Mouse (Mus musculus) embryo, embryonic 10 days (tissue): ENCODE measurements at regions not wholly inside any gene's neighbourhood (a gene's known extent, or its start where the extent isn't known, plus 50 kb on each side); places are given as distances from the start of the nearest gene placed in this dataset.
A peak's percentile ranks its signal among the peaks of the same experiment; 100 is the strongest.

Experiments
- DNase-seq: peaks from one replicate; pipeline ENCODE4 v3.0.0-alpha.2; 2015; ENCODE audit warnings: low spot score

DNA sequence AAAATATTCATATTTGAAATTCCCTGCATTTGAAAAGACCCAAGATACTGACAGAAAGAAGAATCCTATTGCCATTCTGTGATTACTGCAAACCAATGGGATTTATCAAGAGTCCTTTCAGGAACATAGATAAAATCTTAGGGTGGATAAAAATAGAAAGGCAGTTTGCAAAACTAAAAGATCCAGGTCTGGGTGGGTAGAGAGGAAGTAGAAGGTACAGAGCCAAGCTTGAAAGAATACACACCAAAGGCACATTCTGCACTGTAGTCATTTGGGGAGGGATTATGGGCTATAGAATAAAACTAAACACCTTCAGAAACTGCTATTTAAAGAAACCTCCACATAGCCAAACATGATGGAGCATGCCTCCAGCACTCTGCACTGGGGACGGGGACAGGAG, 288.5 kb upstream of the 4930412O13Rik start:
- DNase-seq, result no peak

DNA sequence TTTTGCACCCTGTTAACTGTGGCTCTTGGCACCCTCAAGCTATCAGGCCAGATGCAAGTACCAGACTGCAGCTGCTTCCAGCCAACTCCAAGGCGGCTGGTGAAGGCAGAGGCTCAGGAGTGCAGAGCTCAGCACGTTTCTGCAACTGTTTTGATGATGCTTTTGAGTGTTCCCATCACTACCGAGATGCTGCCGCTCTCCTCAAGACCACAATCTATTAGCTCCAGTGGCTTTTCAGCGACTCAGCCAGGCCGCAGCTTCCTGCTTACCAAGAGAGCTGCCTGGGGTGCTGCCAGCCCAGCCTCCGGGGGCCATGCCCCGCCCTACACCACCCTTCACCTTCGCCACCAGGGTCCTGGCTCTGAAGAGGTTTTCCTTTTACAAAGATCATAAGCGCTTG, 287.1 kb upstream of the 4930412O13Rik start:
- DNase-seq, result no peak

DNA sequence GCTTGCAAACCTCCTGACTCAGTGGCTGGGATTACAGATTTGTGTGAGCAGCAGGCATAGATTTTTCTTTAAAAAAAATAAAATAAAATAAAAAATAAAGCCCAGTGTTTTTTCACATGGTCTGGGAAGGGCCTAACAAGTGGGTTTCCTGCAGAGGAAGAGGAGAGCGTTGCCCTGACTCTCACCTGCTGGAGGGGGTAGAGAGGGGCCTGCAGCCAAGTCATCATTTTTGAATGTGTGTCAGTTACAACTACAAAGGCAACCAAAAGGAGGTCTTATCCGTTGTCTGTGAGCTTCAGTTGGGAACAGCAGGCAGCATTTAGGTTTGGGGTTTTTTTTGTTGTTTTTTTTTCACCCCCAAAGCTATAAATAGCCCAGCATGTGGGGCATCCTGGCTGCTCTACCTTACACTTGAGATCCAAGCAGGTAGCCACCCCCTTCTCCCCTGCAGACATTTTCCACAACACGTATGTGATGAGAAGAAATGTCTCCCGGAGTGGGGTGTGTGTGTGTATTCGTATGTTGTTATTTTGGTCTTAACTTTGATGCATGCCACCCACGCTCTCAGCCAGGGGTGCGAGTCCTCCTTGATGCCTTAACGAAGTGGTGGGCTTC, 285.7 kb upstream of the 4930412O13Rik start:
- no peak for DNase-seq

DNA sequence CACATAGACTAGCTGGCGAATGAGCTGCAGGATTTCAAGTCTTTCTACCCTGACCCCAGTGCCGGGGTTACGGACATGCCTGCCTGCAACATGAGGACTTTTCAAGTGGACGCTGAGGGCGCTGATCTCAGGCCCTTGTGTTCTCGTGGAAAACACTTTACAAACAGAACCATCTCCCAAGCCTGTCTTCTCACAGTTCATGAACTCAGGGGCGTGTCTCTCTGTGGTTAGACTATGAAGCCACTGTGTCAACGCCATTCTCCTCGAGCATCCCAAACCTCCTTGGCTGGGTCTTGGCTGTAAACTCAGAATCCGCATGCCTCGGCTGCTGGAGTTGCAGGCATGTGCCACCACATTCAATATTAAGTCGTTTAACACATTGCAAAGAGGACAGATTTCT, 284.9 kb upstream of the 4930412O13Rik start:
- DNase-seq, result no peak

DNA sequence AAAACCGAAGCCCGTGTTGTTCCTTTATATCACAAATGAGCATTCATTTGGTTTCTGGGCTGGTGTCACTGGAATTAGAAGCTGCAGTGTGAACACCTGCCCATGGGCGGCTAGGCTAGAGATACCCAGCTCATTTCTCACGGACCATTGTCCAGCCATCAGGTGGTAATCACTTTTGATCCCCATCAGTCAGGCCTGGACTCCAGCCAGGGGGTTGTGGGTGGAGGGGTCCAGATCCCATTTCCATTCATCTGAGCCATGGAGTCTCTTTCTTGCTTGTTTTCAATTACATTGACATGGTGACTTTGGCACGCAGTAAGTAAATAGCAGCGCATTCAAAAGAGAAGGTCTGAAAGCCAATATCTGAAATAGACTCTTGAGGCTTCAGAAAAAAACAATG, 276.1 kb upstream of the 4930412O13Rik start:
- DNase-seq, result no peak

DNA sequence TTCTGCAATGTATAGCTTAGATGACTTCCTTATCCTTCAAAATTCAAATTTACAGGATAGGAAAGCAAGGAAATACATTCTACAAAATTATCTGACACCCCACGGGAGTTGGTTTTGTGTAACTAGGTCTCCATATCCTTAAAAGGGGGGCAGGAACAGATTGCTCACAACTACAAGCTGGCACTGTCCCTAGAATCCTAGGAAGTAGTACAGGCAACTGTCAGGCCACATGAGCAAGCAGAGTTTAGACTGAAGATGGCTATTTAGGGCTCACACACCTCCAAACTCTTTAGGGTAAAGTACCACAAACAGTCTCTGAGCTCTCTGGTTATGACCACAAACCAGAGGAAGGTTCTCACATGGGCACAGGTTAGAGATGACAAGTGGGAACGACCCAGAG, 273.5 kb upstream of the 4930412O13Rik start:
- DNase-seq, result no peak

DNA sequence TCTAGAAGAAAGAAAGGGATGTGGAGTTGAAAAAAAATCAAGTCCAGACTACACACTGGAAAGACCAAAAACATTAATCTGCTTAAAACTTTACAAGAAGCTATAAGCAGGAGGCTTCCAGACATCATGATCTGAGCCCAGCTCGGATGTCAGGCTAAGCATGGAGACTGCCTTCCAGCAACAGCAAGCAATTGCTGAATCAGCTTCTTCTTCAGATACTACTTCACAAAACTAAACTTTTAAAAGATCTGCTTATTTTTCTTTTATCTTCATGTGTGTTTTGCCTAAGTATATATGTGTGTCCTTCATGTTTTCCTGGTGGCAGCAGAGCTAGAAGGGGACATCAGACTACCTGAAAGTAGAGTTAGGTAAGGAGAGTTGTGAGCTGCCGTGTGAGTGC, 266.6 kb upstream of the 4930412O13Rik start:
- no peak for DNase-seq

DNA sequence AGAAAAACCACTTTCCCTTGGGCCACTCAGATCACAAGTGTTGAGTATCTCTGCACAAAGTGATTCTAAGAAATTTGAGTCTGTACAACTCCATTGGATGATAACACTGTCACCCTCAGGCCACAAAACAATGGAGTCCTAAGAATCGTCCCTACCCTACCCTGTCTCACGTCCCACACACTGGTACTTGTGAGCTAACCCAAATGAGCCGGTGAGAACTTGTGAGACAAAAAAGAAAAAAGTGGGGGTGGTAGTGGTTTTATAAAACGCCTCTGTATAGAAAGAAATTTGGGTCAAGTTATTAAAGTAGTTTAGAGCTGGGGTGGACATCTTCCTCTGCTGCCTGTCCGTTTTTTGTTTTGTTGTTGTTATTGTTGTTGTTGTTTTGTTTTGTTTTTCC, 264.8 kb upstream of the 4930412O13Rik start:
- DNase-seq, result no peak

DNA sequence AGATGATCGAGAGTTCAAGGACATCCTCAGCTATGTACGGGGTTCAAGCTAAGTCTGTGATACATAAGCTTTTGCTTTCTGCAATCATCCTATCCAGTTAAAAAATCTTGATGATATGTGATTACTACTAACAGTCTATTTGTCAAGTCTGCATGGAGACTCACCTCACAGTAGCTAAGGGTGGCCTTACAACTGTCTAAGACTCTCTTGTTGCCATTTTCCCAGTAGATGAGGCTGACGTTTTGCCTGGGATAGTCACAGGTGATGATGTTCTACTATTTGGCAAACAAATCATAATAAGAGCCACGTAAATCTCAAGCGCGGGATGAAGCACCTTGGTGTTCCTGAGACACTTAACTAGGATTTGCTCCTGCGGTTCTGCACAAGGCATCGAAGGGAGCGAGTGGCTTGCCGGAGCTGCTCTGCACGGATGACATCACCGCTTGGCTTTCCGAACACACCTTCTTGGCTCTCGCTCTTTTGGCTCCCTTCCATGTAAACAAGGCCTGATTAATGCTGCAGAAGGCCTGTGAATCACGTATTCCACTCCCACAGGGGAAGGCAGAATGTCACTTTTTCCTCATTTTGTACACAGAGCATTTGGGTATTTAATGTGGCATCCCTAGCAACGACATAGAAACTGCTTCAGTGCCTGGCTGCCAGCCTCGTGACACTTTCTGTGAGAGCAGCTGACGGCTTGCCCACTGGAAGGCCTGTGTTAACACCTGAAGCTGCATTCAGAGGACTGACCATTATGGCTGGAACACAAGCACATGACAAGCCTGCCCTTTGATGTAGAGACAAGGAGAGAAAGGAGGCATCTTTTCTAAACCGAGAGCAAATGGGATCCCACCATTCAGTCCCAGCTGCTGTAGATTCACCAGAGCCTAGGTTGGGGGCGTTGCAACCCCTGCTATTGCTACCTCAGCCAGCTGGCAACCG, 260.5 kb upstream of the 4930412O13Rik start:
- no peak for DNase-seq

DNA sequence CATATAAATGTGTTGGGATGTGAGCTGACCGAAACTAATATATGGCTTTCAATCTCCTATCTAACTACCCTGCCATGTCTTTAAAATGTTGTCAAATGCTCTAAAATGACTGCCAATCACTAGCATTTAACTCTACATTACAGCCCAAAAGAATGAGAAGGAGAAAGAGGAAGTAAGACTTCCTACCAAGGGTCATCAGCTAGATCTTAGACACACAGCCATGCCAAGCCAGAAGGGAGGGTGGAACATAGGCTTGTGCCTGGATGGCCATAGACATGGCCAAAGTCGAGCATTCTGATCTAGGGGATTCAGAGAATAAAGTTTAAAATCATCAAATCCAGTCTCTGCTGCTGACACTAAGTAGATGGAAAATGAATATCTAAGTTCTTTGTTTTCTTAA, 257.4 kb upstream of the 4930412O13Rik start:
- DNase-seq, result no peak

DNA sequence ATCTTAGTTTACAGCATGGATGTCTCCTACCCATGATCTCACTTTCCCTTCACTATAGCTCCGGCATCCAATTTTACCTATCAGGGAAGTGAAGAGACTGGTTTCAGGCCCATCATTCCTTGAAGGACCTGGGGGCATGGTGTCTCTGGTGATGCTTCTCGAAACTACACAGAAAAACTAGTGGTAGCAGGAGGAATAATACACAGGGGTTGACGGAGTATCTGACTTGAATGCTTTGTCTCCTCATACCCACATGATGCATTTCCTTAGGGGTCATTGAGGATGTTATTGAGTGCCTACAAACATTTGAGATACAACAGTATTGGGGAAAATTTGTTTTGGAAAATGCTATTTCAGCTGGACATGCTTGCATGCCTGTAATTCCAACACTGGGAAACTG, 253.0 kb upstream of the 4930412O13Rik start:
- no peak for DNase-seq

DNA sequence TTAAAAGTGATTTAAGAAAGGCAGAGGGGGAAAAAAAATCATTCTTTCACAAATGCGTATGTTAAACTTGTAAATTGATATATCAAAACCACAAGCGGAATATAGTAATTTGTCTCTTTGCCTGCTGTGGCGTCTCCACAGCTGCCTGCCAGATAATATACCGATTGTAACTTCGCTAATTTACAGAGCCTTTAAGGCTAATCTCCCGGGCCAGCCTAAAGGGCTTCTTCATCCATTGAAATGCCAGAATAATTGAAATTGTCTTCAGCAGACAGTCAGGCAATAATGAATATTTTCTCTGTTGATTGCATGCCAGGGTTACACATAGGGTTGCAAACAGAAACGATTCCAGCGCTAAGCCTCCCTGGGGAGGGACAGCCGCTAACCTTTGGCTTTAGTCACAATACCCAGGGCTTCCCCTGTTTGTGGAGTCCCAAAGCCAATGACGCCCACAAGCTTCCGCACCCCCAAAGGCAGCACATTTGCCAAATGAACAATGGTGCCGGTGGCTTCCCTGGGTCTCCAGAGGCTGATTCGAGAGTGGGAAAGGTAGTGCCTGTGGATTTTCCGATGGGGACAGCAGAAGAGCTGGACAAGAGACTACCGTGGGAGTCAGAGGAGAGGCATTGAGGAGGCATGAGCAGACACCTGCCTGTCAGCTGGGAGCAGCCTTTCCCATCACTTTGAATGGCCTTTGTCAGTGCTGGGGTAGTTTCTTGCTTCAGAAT, 248.2 kb upstream of the 4930412O13Rik start:
- peak; percentile 21 for DNase-seq

DNA sequence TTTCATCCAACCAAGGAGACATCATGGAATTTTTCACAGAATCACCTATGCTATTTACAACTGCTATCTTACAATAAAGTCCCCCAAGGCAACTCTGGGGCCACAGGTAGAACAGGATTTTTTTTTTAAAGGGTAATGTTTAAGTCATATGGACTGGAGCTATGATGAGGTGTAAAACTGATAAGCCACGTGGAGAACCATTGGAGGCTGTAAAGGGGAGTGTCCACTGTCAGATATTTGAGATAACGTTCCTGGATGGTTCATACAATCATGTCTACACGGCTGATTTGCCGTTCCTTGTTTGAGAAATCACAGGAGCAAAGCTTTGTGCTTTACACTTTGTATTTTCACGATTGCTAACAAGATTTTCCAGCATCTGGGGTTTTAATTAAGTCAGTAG, 241.8 kb upstream of the 4930412O13Rik start:
- no peak for DNase-seq

DNA sequence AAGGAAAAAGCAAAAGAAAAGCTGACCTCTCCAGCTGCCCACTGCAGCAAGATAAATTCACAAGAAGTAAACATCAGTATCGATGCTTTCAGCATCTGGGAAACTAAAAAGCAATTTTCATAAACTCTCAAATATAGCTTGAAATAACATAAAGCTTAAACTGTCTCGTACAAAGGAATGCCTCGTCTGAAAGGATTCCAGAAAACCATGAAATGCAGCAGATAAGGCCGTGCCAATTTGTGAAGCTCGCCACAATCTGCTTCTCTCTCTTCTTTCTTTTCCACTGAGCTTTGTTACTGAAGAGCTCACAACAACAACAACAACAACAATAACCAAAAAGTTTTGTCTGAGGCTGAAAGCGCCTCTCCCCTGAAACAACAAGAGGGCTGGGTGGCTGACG, 239.4 kb upstream of the 4930412O13Rik start:
- DNase-seq, result no peak

DNA sequence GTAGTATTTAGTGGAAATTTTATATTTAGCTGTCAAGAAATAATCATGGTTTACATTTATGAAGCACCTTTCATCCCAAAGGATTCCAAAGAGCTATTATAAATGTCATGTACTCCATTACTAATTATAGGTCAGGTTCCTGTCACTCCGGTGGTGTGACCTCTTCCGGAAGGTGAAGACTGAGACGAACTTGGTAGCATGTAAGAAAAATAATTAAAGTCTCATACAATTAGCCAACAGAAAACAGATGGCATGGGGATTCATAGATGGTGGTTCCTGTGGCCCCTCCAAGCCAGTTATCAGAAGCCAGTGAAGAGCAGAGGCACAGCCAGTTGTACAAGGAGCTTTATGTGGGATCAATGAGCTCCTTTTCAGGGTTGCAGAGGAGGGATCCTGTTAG, 238.6 kb upstream of the 4930412O13Rik start:
- no peak for DNase-seq

DNA sequence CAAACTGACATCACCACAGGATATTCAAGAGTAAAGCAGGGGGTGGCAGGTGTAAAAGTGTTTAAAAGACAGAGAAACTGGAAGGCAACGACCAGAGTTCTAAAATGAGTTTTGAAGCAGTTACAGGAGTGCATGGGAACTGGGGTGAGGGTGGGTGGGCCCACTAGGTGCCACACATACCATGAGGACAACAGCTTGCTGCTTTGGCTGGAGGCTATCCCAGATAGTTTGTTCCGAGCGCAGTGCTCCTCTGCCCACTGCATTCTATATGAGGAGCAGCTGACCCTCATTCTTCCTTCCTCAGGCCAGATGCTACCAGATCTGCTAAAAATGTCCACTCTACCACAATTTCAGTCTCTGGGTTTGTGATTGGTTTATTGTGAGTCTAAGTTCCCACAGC, 234.6 kb upstream of the 4930412O13Rik start:
- no peak for DNase-seq

DNA sequence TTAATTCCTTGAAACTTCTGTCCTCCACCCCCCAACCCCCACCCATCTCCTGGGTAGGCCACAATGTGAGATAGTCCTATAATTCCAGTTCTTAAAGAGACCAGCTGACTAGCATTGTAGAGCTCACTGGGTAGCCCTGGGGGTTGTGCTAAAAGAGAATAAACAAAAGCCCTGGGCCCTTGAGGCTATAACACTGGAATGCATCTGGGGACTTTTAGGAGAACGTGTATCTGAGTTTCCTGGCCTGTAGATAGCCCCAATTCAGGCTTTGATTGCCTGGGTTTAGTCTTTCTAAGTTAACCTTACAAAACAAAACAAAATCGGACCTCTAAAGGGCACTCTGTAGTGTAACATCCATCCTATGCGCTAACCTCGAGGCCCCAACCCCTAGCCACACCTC, 234.1 kb upstream of the 4930412O13Rik start:
- DNase-seq, result no peak

DNA sequence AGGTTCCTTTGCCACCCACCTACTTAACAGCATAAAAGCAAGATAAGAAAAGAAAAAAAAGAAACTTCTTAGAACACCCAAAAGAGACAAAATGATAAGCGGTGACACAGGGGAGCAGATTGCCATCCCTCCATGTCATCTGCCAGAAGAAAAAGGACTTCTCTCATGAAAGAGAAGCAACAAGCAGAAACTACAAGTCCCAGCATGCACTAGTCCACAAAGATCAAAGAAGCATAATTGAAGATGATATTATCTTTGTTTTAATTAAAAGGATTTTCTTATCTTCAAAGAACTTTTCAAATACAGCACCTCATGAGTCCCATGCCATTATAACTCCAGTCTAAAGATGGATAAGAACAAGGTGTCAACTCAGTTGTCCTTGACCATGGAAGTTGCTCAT, 231.0 kb upstream of the 4930412O13Rik start:
- no peak for DNase-seq

DNA sequence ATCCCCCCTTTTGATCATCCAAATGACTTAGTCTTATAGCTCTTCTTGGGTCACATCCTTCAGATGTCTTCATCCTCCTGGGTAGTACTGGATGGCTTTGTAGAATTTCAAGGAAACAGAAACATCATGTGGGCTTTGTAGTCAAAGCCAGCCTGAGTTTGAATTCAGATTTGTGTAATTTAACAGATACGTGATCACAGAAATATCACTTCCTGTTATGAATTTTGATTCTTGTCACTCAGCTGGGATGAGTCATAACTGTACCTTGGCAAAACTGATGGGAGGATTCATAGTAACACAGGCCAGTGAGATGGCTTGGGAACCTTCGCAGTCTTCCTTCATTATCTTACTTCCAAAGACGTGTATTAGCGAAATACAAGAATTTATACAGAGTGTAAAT, 222.2 kb upstream of the 4930412O13Rik start:
- no peak for DNase-seq

DNA sequence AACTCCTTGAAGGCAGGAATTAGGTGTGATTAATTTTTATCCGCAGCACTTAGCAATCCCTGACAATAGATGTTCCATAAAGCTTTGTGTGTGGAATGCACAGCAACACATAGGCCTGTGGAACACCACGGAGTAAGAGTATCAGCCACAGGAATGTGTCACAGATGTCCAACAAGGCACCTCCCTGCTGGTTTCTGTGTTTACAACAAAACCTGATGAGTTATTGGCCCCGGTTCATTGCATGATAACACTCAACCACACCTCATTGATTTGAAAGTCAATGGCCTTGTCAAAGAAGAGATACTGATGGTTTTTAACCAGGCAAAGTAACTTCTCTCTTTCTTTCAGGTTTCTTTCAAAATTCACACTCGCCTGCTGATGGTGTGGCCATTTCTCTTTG, 211.4 kb upstream of the 4930412O13Rik start:
- DNase-seq, result no peak

DNA sequence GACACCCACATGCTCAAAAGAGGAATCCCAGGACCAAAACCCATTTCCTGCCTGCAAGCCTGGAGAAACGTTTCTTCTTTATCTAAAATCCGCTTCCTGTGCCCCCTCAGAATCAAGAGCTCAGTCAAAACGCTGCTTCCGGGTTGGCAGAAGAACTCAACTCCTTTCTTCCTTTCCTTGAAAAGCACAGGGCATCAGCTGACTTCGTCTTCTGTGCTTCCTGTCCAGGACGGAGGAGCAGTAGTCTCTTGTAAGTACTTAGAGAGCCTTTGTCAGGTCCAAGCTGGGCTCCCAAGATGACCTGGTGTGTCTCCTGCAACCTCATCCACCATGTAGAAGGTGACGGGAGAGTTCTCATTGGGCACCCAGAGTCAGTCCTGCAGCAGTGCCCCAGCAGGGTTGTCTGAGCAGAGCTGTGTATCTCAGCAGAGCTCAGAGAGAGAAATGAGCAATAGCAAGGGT, 199.3 kb upstream of the 4930412O13Rik start:
- no peak for DNase-seq

DNA sequence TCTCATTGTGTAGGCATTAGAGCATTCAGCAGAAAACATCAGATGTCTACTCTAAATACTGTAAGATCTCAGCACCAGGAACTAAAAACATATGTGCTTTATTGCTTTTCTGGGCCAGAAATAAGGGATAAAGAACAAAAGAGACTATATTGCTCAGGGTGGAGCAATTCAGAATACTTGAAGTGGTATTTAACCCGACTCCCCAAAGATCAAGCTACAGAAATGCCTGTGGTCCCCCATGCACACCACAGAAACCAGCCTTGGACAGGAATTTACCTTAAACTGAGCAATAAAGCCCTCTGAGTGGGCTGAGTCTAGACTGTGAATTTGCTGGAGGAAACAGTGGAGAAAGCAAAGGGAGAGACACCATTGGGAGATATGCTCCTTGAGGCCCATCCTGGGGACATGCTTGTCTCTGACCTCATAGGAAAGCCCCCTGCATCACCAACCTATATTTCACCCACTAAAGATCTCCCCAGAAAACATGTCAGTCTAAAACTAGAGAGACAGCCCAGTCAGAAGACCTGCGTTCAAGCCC, 197.3 kb upstream of the 4930412O13Rik start:
- no peak for DNase-seq

DNA sequence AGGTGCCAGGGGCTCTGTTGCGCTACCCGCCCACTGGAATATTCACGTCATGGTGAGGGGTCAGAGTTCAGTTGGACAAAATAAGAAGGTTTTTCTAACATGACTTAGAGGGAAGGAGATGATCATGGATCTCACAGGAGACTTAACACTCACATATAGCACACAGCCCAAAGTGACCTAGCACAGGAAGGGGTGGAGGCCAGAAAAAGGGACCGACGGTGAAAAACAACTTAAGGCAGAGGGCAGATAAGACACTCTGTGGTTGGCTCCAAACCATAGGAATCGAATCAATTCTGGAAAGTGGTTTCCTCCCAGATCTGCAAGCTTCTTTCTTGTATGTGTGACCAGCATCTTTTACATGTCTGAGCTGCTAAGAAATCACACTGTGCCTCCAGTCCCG, 192.9 kb upstream of the 4930412O13Rik start:
- DNase-seq, result no peak
